Mouse (Mus musculus): Measurements from ENCODE around the gene Tenm2.

Tenm2 gene

GRCm38 (mm10) chr11:36254019-36254418 lies 981.7 kb downstream of the Tenm2 start:
- DNase-seq, result no peak

- DNase-seq, result no peak
Observed at GRCm38 (mm10) chr11:36250111-36250510, 985.7 kb downstream of the Tenm2 start.

DNA sequence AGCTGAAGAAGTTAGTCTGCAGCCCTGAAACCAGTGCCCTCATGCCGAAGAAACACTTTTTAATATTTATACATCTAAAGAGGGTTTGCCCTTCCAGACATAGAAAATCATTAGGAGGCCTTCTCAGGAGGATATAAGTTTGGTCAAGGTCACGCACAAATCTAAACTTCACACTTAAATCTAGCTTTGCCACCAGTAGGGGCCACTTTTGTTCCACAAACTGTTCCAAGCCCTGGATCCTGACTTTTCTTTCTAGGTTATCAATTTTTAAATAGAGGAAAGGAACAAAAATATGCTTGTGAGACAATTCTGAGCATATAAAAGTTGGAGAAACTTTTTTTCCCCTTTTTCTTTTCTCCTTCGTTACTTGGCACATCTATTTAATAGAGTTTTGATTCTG lies 989.6 kb downstream of the Tenm2 start:
- peak in 1 of 2 experiments; percentile 5 for DNase-seq

DNA sequence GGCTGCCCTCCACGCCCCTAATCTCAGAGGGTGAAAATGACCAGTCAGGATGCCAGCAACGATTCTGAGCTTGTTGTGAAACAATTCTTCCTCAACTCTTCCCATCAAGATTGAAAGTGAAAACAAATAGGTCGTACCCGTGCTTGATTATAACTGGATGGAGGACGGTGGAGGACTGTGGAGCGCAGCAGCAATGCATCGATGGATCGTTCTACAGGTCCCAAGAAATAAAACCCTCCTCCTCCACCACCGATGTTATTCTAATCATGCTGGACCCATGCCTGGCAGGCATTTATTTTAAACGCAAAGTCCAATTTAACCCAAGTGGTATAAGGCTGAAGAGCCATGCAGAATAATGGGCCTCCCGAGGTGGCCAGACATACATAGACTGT lies 991.3 kb downstream of the Tenm2 start:
- no peak for DNase-seq

GRCm38 (mm10) chr11:36243747-36244490 lies 991.8 kb downstream of the Tenm2 start:
- no peak for DNase-seq

- DNase-seq, result no peak
Observed at GRCm38 (mm10) chr11:36238890-36239289, 996.9 kb downstream of the Tenm2 start.

DNA sequence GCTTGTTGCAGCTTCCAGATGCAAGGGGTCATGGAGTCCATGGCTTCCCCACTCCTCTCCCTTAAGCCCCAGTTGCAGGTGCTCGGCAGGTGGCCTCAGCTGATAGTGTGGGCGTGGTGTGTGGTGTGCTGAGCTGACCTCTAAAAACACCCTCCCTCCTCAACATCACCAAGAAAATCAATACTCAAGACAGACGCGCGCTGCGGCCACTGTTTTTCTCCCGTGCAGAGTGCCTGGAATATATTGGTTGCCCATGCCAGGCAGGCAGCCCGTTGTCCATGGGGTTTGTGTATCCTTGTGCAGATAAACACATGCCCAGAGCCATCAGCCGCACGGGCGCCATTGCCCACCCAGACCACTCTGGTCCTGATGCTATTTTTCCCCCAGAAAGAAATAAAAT lies 1007.1 kb downstream of the Tenm2 start:
- DNase-seq, result no peak

- DNase-seq, result no peak
Observed at GRCm38 (mm10) chr11:36228196-36228595, 1007.6 kb downstream of the Tenm2 start.

DNA sequence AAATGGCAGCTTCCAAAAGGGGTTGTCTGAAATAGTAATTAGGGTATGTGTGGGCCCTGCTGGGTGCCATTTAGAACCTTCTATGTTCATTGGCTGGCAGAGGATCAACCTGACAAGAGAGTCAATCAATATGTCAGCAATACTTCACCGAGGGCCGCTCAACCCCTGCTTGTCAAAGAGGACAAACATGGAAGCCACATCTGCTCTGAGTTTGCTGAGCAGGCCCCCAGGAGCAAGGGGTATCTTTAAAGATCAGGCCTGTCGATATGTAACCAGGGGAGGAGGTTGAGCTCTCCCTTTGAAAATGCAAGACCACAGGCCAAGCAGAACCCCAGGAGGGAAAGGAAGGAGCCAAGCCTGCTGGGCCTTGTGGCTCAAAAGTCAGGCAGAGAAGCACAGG lies 1009.7 kb downstream of the Tenm2 start:
- no peak for DNase-seq

- DNase-seq, result no peak
Observed at GRCm38 (mm10) chr11:36223716-36224439, 1011.9 kb downstream of the Tenm2 start.

DNA sequence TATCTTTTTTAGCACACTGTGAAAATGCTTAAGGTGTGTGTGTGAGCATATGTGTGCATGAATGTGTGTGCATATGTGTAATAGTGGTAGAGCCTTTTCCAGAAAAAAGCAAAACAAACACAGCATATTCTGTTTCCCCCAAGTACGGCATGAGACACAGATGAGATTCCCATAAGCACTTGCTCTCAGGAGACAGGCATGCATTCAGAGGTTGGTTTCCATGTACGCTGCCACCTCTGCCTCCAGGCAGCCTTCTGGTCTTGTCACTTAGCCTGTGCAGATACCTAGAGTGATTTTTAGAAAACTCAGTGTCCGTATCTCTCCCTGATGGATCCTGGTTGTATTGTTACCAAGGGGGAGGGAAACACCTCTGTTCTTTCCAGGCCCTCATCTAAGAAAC lies 1013.7 kb downstream of the Tenm2 start:
- DNase-seq, result no peak

- DNase-seq, result peak; percentile 72 to 80
Observed at GRCm38 (mm10) chr11:36221271-36221975, 1014.3 kb downstream of the Tenm2 start.

DNA sequence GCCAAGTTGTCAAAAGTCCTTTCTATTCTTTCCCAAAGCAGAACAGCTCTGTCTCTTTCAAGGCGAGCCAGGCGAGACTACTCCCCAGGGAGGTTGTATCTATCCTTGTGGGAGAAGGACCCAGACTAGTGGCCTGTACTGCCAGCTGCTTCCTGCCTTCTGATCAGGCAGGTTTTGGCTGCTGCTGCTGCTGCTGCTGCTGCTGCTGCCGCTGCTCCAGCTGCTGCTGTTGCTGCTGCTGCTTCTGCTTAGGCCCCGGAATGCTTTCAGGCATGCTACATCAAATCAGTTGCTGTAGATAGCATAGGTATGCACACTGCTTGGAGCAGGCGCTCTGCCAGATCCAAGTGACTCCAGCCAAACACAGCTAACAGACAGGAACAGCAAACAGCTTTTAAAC lies 1015.1 kb downstream of the Tenm2 start:
- peak; percentile 3 to 8 for DNase-seq

GRCm38 (mm10) chr11:36219586-36219985 lies 1016.2 kb downstream of the Tenm2 start:
- DNase-seq, result no peak

GRCm38 (mm10) chr11:36214589-36214988 lies 1021.2 kb downstream of the Tenm2 start:
- no peak for DNase-seq

GRCm38 (mm10) chr11:36204381-36204780 lies 1031.4 kb downstream of the Tenm2 start:
- no peak for DNase-seq

GRCm38 (mm10) chr11:36203896-36204295 lies 1031.9 kb downstream of the Tenm2 start:
- no peak for DNase-seq

DNA sequence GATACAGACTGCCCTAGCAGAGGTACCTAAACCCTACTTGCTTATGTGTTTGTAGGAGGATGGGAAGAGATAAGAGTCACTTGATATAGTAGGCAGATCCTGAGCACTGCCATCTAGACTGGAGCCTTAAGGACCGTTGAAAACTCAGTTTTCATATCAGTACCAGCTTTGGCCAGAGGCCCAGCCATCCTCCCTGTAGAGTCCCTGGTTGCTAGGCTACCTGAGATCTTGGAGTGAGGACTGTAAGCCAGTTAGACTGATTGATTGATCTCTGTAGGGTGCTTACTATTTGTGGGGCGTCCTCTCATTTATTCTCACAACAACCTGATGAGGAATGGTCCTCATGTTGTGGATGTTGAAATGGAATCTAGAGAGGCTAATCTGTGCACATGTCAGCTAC lies 1041.4 kb downstream of the Tenm2 start:
- DNase-seq, result no peak

DNA sequence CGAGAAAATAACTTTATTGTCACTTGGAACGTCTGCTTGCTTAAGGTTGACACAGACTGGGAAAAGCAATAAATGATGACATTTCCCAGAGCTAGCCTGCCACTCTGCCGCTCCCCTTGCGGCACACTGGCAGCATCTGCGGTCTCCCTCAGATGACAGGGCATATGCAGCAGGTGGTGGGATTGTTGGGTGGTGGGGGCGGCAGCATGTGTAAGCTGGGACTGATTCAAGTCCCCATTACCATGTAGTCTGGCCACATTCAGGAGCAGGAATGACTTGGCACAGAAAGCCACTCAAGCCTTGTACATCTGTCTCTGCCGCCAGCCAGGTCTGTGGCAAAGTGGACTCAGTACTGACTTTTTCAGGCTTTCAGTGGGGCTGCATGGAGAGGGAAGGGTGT lies 1059.7 kb downstream of the Tenm2 start:
- no peak for DNase-seq

GRCm38 (mm10) chr11:36173076-36173690 lies 1062.6 kb downstream of the Tenm2 start:
- DNase-seq, result no peak

DNA sequence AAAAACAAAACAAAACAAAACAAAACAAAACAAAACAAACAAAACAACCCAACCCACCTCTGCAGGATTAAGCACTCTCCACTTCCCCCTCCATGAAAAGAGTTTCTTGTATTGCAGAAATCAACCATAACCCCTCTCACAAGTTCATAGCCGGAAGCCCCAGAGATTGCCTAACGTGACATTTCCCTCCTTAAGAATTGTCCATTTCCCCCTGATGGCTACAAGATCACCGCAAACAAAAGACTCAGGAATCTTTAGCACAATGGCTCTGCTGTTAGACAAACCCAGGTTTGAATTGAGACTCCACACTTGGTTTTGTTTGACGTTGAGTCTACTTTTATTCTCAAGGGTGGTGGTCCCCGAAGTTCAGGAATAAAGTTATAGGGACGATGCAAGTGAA lies 1063.2 kb downstream of the Tenm2 start:
- DNase-seq, result no peak

- no peak for DNase-seq
Observed at GRCm38 (mm10) chr11:36171991-36172390, 1063.8 kb downstream of the Tenm2 start.

- no peak for DNase-seq
Observed at GRCm38 (mm10) chr11:36171221-36171620, 1064.5 kb downstream of the Tenm2 start.
